Mouse (Mus musculus) embryonic facial prominence, embryonic 10.5 days (tissue): Measurements from ENCODE around the gene Pcdh7. TPM values are rescaled to one million over a fixed set of nuclear protein-coding genes. Genes with fewer than 3 reads are reported as not detected.
"Not testable (repeated sequence)": the region's sequence is repeated elsewhere in the genome, so short reads cannot be mapped to it uniquely, and the experiment has no call there.

Source experiments
- DNase-seq: peaks from one replicate; pipeline ENCODE4 v3.0.0-alpha.2; 2017; ENCODE audit warnings: low spot score
- H3K27ac ChIP-seq: fragments of 300-500 bp; sonication (generic); replicated peaks from 2 replicates; pipeline ENCODE4 v1.5.1; 2016; ENCODE audit warnings: mild to moderate bottlenecking
- H3K27me3 ChIP-seq: fragments of 300-500 bp; sonication (generic); replicated peaks from 2 replicates; pipeline ENCODE4 v1.6.1; 2016; ENCODE audit warnings: low read depth, mild to moderate bottlenecking; ENCODE audit not compliant: poor library complexity, severe bottlenecking
- H3K36me3 ChIP-seq: fragments of 300-500 bp; sonication (generic); replicated peaks from 2 replicates; pipeline ENCODE4 v1.6.1; 2016; ENCODE audit warnings: mild to moderate bottlenecking, moderate library complexity
- H3K4me1 ChIP-seq: fragments of 300-500 bp; sonication (generic); 2 replicates; pipeline ENCODE4 v1.6.1; 2016
- H3K4me3 ChIP-seq: fragments of 300-500 bp; sonication (generic); 2 replicates; pipeline ENCODE4 v1.5.1; 2016; ENCODE audit warnings: mild to moderate bottlenecking, moderate library complexity
- H3K9me3 ChIP-seq: fragments of 300-500 bp; sonication (generic); 2 replicates; pipeline ENCODE4 v1.6.1; 2016; ENCODE audit warnings: mild to moderate bottlenecking
- whole genome bisulfite sequencing: fragments of 180-500 bp; shearing (Covaris S2); methylation state at CpG from one replicate; pipeline ENCODE4 v1.1.7; 2016; 5-methylcytosine and 5-hydroxymethylcytosine counted together
- polyA plus RNA-seq: library from polyadenylated mRNA; unstranded; fragments of >200 nt; fragmentation: Nextera tagmentation; extraction: Ambion mirVana; gene quantifications from 2 replicates; pipeline ENCODE4 v1.2.1, GENCODE M21; 2016

The Pcdh7 gene
- polyA plus RNA-seq, 1 experiment from 2014 or later = 7.0 TPM

- no peaks in the 10 kb centered on the region for H3K9me3 ChIP-seq
- WGBS = 83% methylated on average over 2 of the region's 2 CpGs
- no peak for DNase-seq
- no peaks in the 10 kb centered on the region for H3K27me3 ChIP-seq
- no peaks in the 10 kb centered on the region for H3K36me3 ChIP-seq
- H3K4me3 ChIP-seq = no peak overlapping the region
- H3K4me1 ChIP-seq = no peaks in the 10 kb centered on the region
- no peak overlapping the region for H3K27ac ChIP-seq
Measured at GRCm38 (mm10) chr5:58143897-58144296, 426.1 kb downstream of the Pcdh7 start.

DNA sequence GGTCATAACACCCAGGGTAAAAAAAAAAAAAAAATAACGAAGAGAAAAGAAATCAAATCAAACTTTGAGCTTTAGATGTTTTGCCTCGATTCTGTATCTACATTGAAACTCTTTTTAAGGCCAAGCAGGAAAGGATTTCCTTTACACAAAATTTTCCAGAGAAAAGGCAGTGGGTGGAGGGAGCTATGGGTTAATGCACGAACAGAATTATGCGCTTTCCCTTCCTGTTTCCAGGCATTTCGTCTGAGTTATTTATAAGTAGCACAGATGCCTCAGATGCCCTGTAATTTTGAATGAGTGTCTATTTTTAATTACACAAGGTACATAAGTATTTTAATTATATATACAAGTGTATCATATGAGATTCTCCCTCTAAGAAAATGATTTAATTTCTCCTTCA, 436.2 kb downstream of the Pcdh7 start:
- WGBS = 78% methylated on average over 5 of the region's 5 CpGs
- no peak for DNase-seq
- Histone ChIP-seq H3K36me3 (no peaks in the 10 kb centered on the region), H3K27me3 (no peaks in the 10 kb centered on the region), H3K4me1 (no peaks in the 10 kb centered on the region), H3K27ac (no peak overlapping the region), H3K9me3 (no peaks in the 10 kb centered on the region), H3K4me3 (no peak overlapping the region)

GRCm38 (mm10) chr5:58172218-58172617, 454.5 kb downstream of the Pcdh7 start:
- 0 out of 2 replicates have a peak, but pooled peaks cover 5% of the 10 kb centered on the region for H3K4me1 ChIP-seq
- H3K36me3 ChIP-seq = no peaks in the 10 kb centered on the region
- H3K27ac ChIP-seq = no peak overlapping the region
- no peak for DNase-seq
- no peaks in the 10 kb centered on the region for H3K9me3 ChIP-seq
- no peak overlapping the region for H3K4me3 ChIP-seq
- H3K27me3 ChIP-seq = no peaks in the 10 kb centered on the region

DNA sequence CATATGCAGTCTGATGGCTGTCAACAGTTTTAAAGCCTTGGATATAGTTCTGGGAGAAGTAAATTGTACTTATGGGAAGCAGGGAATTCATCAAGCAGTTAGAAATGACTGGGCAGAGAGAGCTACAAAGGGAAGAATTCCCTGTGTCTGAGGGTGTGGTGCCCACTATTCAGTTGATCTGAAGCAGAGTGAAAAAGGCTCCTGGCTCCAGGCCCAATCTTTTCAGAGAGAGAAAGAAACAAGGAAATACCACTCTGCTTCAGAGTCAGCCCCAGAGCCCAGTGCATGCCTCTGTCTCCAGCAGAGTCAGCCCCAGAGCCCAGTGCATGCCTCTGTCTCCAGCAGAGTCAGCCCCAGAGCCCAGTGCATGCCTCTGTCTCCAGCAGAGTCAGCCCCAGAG, 456.6 kb downstream of the Pcdh7 start:
- not testable (repeated sequence) for H3K4me1 ChIP-seq, H3K27me3 ChIP-seq, H3K9me3 ChIP-seq, H3K27ac ChIP-seq, H3K4me3 ChIP-seq, DNase-seq, H3K36me3 ChIP-seq

DNA sequence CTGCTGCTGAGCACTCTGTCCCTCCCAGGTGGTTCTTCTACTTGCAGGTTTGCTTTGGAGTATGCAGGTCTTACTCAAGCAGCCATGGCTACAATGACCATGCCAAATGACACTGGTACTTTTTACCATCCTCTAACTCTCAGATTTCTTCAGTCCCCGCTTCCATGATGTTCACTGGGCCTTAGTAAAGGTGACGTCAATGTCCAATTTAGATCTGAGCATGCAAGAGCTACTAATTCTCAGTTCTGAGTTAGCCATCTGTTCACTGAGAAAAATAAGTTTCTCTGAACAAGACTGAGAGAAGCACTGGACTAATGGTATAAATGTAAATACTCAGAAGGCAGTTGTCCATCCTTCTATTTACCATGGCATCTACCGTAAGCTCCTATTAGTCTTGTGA, 457.8 kb downstream of the Pcdh7 start:
- no peak for DNase-seq
- no peak overlapping the region for H3K27ac ChIP-seq
- 0 out of 2 replicates have a peak, but pooled peaks cover 5% of the 10 kb centered on the region for H3K4me1 ChIP-seq
- no peaks in the 10 kb centered on the region for H3K27me3 ChIP-seq
- no peak overlapping the region for H3K4me3 ChIP-seq
- WGBS = 93% methylated on average over 3 of the region's 3 CpGs
- no peaks in the 10 kb centered on the region for H3K36me3 ChIP-seq
- H3K9me3 ChIP-seq = no peaks in the 10 kb centered on the region
